Mouse (Mus musculus): ENCODE data around the gene Prkce.

DNA sequence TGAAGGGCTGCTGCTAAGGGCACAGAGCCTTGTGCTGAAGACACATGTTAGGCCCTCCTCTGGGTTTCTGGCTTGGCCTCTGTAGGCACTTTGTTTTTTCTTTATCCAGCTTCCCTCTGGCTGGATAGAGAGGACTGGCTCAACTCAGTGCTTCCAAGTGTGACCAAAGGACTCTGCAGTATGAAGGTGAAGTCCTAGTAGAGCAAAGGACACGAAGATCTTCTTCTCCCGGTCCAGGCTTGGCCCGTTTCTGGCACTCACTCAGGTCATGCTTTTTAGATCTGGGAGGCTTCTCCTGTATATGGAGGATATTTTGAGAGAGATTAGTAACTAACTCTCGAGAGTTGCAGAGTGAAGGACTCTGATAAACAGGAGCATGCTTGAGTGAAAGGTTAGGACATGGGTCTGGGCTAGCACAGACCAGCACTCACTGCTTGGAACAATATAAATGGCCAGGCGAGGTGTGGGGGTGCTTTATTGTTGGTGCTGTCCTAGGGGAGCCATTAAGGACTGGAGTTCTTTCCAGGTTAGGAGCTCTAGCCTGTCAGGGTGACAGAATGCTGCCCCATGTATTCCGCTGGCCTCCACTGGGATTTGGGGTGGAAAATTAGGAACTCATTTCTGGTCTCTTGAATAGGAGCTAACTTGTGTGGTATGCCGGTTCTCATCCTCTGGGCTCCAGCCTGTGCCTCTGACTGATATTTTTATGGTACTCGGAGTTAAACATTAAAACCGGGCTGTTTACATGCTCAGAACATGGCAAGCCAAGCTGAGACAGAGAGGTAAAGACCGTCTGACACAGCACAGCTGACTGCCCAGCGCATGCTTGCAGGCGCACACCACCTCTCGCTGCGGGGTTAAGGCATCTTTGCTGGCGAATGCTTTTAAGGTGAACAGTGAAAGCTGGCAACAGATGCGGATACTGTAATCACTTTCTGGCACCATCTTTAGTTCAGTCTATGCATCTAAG is 31.2 kb downstream of the Prkce start:
- TF ChIP-seq POLR2A (IDR thresholded peaks at IDR 0.05; ENCODE audit: insufficient read length, low read depth): no peak
- no peak for TF ChIP-seq E2F4 (IDR thresholded peaks at IDR 0.05; ENCODE audit: insufficient read depth)
- no peak for TF ChIP-seq TCF3 (IDR thresholded peaks at IDR 0.05; ENCODE audit: insufficient read length, low read depth)
- no peak for TF ChIP-seq MYOD1 (IDR thresholded peaks at IDR 0.05; ENCODE audit: control insufficient read depth in 1 of 3, insufficient read length in 2 of 3, low read depth in 2 of 3)
- no peak for TF ChIP-seq USF1 (IDR thresholded peaks at IDR 0.05; ENCODE audit: low read depth)
- TF ChIP-seq MAX (IDR thresholded peaks at IDR 0.05; ENCODE audit: low read depth): no peak
- no peak for TF ChIP-seq POLR2AphosphoS2 (IDR thresholded peaks at IDR 0.05; ENCODE audit: insufficient read length, low read depth)
- no peak for TF ChIP-seq TCF12 (IDR thresholded peaks at IDR 0.05; ENCODE audit: insufficient read depth, poor library complexity, severe bottlenecking)
- no peak for TF ChIP-seq CEBPB (IDR thresholded peaks at IDR 0.05; ENCODE audit: insufficient read depth, poor library complexity, severe bottlenecking)
- TF ChIP-seq REST (IDR thresholded peaks at IDR 0.05; ENCODE audit: insufficient read depth, insufficient read length): no peak
- TF ChIP-seq MYOG (IDR thresholded peaks at IDR 0.05; ENCODE audit: control insufficient read depth in 1 of 3, insufficient read depth in 1 of 3, insufficient read length in 2 of 3, low read depth in 2 of 3): no peak
- TF ChIP-seq SRF (IDR thresholded peaks at IDR 0.05; ENCODE audit: control insufficient read depth, insufficient read length, low read depth): no peak
